Mouse (Mus musculus) adrenal gland, adult (tissue): Measurements from ENCODE around the gene Rrp7a.
A peak's percentile ranks its signal among the peaks of the same experiment; 100 is the strongest.

ENCODE experiments used
- DNase-seq, 2 experiments: peaks; one replicate each; pipeline ENCODE4 v3.0.0; 2022 to 2023; ENCODE audit warnings: low spot score in 1 of 2; ENCODE audit not compliant: inconsistent age in 2 of 2

The Rrp7a gene

GRCm38 (mm10) chr15:83071752-83072151 lies 50.8 kb downstream of the Rrp7a start:
- no peak for DNase-seq

GRCm38 (mm10) chr15:83070942-83071341 lies 51.7 kb downstream of the Rrp7a start:
- DNase-seq, result no peak

GRCm38 (mm10) chr15:83068270-83068669 lies 54.3 kb downstream of the Rrp7a start:
- DNase-seq, result no peak

GRCm38 (mm10) chr15:83065543-83065942 lies 57.1 kb downstream of the Rrp7a start:
- DNase-seq, result peak; percentile 70 to 93
